Comparison of ENCODE assay signal across 9 mouse cellular contexts in the genomic region with DNA sequence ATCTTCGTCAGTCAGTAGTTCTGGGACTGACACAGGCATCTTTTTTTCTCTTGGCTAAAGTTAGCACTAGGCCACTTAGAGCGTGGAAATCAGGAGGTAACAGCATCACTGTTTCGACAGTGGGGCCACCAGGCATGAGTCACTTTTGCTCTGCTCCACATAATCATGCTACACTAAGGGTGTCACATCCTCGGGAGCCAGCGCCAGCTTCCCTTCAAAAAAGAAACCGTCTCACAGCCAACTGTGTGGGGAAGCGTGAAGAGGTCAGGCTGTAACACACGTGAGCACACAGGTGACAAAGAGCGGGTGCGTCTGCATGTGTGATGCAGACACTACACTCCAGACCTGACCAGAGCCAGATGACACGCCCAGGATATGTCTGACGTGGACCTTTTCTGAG. TPM values are rescaled to one million over a fixed set of nuclear protein-coding genes. Genes with fewer than 3 reads are reported as not detected.
DNase-seq lines count a peak whose midpoint lies in the region.
"Had no signal": no experiment of that assay in that cellular context is flagged by ENCODE, and none has a peak within 500 bp of the region (broad histone marks: within the 10 kb centered on the region; RNA-seq: fewer than 3 reads in every experiment).

No protein-coding gene starts in this region.

- H3K27me3 ChIP-seq in forebrain, embryonic 10.5 days (ENCODE audit: poor library complexity, severe bottlenecking), result no peaks in the 10 kb centered on the region

- 89% methylated on average over 12 of the region's 12 CpGs for WGBS in forebrain, embryonic 10.5 days

- peaks cover 15% of the 10 kb centered on the region; the same call in 1 of the 2 replicates for H3K4me1 ChIP-seq in forebrain, embryonic 10.5 days

- H3K9me3 ChIP-seq in forebrain, embryonic 10.5 days, result no peaks in the 10 kb centered on the region

- DNase-seq in spleen, adult 12 weeks (ENCODE audit: low spot score), result peak; percentile 10
- DNase-seq in spleen, postnatal 14 days (ENCODE audit: low spot score in 2 of 2), result no peak
- peak; percentile 98 for DNase-seq in heart, adult 11 months
- DNase-seq in left cerebral cortex, adult 8-10 months (ENCODE audit: low spot score in 2 of 2), result peak; percentile 43 to 86
- no peak for DNase-seq in adrenal gland, postnatal 25 days
- no peak for DNase-seq in urinary bladder, postnatal 14 days (ENCODE audit: low spot score)
- no peak for DNase-seq in lung, postnatal 25 days (ENCODE audit: low spot score)
- DNase-seq in forebrain, embryonic 10.5 days (ENCODE audit: extremely low spot score, low spot score), result no peak

- H3K4me3 ChIP-seq in forebrain, embryonic 10.5 days, result no peak overlapping the region
- H3K4me3 ChIP-seq: erythroblast, embryonic 14.5 days had no signal

- no peak overlapping the region for H3K27ac ChIP-seq in forebrain, embryonic 10.5 days

- peaks cover 24% of the 10 kb centered on the region for H3K36me3 ChIP-seq in forebrain, embryonic 10.5 days (replicated peaks)

RNA-seq across cellular contexts. Expression of a gene that starts 49.0 kb away (rescaled TPM):
- 100 to 1,000 TPM; 112 to 137 (median 119) TPM for total RNA-seq in left cerebral cortex, adult 8-10 months (2022)
- total RNA-seq in adrenal gland, postnatal 25 days (2021), result 45.0 and 45.5 TPM in 2 replicates
- polyA plus RNA-seq in forebrain, embryonic 10.5 days (2016; fragmentation: Nextera tagmentation; extraction: Ambion mirVana), result 6.2 and 6.4 TPM in 2 replicates

Comparison
In these comparisons a context has a peak if more than half of its experiments do, and no peak if none do; other contexts are left out.
1. DNase-seq: peak in spleen, adult 12 weeks (single experiment), heart, adult 11 months (single experiment) and left cerebral cortex, adult 8-10 months (2 of 2); none in spleen, postnatal 14 days (0 of 2), adrenal gland, postnatal 25 days (single experiment), urinary bladder, postnatal 14 days (single experiment), lung, postnatal 25 days (single experiment) and forebrain, embryonic 10.5 days (single experiment).